Mouse (Mus musculus): ENCODE data around the gene Ctdsp2.
A peak's percentile ranks its signal among the peaks of the same experiment; 100 is the strongest.

Ctdsp2 gene

GRCm38 (mm10) chr10:126993621-126994020 is 15.1 kb downstream of the Ctdsp2 start:
- DNase-seq, result no peak

DNA sequence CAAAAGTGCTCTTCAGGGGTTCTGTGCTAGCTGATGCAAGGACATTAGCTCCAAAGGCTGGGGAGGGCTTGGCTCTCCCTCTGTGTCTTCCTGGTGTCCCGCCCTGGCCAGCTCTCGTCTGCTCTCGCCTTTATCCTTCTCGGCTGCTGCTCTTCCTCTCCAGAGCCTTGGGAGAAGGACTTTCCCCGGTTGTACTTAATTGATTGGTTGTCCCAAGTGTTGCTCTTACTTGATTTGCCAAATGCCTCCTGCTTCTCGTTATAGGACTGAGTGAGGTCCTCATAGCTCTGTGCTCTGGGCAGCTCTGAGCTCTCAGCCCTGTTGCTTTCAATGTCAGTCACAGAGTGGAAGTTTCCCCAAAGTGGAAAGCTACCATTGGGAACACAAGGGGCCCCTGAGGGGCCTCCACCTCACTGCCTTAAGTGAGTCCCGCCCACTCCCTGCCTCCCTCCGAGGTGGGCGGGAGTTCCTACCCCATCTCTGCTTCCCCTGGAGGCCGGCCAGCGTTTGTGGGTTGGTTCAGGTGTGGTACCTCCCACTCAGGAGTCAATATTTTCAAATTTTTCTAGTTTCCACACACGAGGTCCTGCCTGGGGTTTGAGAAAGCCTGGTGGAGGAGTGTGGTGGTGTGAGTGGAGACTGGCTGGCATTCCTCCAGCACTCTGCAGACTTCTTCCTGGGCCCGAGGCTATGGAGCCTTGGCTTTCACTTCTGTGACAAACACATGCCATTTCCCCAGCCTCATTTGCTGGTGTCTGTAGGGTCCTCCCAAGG is 19.0 kb downstream of the Ctdsp2 start:
- DNase-seq, result peak; percentile 93

- no peak for DNase-seq
Observed at GRCm38 (mm10) chr10:127000529-127000928, 22.0 kb downstream of the Ctdsp2 start, which contains the start of gene Avil. Gene Avil (plus strand): TSS chr10:127000709.

DNA sequence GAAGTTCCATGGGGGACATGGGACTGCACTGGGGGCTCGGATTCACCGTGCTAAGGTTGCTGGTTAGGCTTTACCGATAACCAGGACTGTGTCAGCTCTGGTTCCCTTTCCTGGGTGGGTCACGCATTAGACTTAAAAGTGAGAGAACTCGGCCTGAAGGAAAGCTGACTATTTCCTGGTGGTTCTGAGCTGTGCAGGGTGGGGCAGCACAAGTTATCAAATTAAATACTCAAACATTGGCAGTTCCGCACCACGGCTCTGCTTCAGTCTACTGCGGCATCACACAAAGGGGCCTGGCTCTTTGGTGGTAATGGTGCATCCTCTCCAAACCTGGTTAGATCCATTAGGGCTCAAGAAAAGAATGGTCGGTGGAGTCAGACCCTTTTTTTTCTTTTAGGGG is 22.8 kb downstream of the Ctdsp2 start:
- no peak for DNase-seq

DNA sequence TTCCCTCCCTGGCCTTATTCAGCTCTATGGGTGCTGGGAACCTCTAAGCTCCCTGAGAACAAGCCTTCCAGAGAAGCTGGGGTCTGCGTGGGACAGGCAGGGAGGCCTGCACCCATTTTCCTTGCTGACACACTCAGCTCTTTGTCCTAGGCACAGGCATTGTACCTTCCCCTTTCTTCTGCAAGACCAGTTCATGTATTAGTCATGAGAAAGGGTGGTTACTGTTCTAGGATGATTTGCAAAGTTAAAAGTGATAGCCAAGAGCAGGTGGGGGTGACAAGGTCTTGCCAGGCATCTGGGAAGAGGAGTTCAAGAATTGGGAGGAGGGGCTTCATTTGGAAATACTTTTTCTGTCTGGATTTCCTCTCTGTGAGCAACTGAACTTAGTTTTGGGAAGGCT is 23.5 kb downstream of the Ctdsp2 start:
- DNase-seq, result no peak

DNA sequence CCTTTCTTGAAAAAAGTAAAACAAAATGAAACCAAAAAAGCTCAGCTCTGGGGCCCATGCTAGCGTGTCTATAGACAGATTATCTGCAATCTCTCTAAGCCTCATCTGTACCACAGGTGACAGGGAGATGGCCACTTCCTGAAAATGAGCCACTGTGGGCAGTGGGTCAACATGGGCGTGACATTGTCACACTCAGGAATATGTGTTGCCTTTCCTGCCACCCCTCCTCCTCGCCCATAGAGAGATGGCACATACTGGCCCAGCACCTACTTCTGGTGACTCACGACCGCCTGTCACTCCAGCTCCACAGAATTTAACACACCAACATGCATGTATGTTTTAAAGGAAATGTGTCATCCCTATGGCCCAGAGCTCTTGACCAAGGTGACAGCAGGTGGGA is 24.2 kb downstream of the Ctdsp2 start:
- no peak for DNase-seq

- DNase-seq, result no peak
Observed at GRCm38 (mm10) chr10:127003334-127003733, 24.8 kb downstream of the Ctdsp2 start.

GRCm38 (mm10) chr10:127003806-127004205 is 25.3 kb downstream of the Ctdsp2 start:
- no peak for DNase-seq

DNA sequence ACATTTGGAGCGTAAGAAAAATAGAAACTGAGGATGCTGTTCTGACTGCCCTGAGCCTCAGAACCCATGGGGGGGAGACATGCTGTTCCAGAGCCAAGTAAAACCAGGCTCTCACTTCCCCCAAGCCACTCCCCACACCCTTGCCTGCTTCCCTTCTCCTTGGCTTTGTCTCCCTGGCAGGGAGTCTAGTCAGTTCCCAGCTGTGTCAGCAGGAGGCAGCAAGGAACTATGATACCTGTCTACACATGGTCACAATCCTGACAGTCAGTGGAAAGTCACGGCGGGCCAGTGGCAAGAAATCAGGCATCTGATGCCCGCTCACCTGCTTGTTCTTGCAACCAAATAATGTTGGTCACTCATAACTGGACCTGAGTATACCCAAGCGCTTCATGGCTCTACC is 38.0 kb downstream of the Ctdsp2 start:
- no peak for DNase-seq

- DNase-seq, result no peak
Observed at GRCm38 (mm10) chr10:127017071-127017470, 38.6 kb downstream of the Ctdsp2 start.

DNA sequence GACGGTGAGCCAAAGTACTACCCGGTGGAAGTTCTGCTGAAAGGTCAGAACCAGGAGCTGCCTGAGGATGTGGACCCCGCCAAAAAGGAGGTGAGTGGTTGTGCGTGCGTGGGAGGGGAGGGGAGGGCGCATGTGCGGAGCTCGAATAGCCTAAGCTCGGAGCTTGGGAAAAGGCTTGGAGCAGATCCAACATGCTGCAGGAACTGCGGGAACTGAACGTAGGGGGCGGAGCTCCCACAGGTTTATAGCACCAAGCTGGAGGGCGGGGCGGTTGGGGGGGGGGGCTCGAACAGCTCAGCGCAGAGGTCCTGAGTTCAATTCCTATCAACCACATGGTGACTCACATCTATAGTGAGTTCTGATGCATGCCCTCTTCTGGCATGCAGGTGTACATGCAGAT is 39.9 kb downstream of the Ctdsp2 start:
- DNase-seq, result no peak

DNA sequence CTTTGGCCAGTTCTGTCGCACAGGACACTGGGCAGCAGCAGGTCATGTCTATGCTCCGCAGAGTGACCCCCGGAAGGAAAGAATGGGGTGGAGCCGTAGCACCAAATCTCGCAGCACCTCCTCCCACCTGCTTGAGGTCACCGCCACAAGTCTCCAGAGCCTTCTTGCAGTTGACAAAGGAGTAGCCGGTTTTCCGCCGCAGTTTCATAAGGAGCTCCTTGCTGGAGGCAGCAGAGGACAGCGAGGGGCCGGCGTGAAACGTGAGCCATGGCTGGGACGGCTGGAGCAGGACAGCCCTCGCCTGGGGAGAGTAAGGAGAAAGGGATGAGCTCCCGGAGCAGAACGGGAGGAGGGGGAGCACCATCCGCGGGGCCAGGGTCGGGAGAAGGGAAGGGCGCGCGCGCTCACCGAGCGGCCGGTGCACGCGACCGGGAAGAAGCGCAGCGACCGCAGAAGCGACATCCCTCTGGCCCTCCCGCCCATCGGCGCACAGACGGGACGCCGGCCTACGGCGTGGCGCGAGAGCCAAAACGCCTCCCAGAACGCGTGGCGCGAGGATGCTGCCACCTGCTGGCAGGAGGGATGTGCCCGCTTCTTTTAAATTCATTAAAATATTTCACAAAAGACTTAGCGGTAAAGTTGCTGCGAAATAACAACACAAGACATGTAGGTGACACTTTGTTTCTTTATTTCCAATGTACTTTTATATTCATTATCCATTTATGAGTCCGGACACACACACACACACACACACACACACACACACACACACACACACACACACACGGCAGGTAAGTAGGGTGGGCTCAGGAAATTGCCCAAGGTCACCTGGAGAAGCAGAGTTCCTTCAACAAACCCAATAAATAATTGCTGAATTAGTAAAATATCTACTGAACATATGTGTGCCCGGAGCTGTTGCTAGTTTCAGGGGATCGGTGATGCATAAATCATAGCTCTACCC is 52.1 kb downstream of the Ctdsp2 start, which contains the start of gene Tsfm:
Gene Tsfm (minus strand): TSS at position 505 of the 961 bp plus-strand sequence.
- peak; percentile 98 for DNase-seq

DNA sequence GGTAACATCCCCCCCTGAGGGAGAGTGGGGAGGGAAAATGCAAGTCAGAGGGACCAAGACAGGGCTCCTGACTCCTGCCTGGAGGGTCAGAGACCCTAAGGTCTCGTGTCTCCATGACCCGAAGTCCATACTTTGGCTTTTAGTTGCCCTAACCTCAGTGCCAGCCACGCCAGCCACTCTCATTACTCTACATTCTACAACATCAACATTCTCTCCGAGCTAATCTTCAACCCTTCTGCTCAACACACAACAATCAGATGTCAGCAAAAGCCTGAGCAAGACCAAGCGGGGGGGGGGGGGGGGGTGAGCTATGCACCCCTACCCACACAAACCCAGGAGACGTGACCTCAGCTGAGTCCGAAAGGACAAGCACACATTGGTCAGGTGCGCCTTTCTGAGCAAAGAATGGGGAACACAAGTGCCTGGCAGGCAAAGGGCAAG is 54.8 kb downstream of the Ctdsp2 start:
- no peak for DNase-seq

DNA sequence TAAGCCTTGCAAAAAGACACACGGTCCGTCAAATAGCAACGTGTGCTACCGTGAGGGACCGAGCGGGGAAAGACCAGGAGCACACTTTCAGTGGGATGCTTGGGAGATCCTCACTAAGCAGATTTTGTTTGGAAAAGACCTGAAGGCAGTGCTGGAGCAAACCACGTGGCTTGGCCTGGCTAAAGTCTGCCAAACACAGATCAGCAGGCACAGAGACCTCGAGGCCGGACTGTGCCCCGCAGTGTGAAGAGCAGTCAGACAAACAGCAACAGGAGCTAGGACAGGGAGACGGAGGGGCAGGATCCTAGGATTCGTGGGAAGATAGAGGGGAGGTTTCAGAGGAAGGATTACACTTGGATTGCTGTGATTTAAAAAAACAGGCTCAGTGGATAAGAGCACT is 57.8 kb downstream of the Ctdsp2 start:
- no peak for DNase-seq

- DNase-seq, result no peak
Observed at GRCm38 (mm10) chr10:127037641-127038040, 59.1 kb downstream of the Ctdsp2 start.

- no peak for DNase-seq
Observed at GRCm38 (mm10) chr10:127040569-127041214, 62.2 kb downstream of the Ctdsp2 start.

GRCm38 (mm10) chr10:127041274-127041766 is 62.8 kb downstream of the Ctdsp2 start, which contains the start of the genes Mettl1 and Eef1akmt3:
Gene Mettl1 (plus strand): TSS chr10:127041414.
Gene Eef1akmt3 (minus strand): TSS chr10:127041513.
- DNase-seq, result peak; percentile 96

DNA sequence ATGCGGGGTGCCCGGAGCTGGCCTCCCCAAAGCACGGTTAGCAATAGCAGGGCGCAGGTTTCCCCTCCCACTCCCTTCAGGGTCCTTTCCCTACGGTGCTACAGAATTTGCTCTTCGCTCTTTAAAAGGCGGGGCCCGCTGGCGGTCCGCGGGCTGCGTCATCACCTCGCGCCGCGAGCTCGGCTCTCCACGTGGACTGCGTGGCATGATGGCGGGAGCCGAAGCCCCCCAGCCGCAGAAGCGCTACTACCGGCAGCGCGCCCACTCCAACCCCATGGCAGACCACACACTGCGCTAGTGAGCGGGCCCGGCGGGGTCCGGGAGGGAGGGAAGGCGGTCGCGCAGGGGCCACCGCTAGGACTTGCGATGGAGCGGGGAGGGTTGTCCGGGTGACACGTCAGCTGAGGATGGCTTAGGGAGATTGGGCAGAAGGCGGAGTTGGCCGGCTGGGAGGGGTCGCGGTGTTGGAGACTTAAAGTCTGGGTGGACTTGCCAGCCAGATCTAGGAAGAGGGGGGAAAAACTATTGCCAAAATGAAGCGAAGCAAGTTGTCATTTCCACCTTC is 63.3 kb downstream of the Ctdsp2 start:
- DNase-seq, result peak; percentile 98

GRCm38 (mm10) chr10:127042468-127043115 is 64.1 kb downstream of the Ctdsp2 start:
- DNase-seq, result no peak

GRCm38 (mm10) chr10:127043187-127043586 is 64.7 kb downstream of the Ctdsp2 start:
- DNase-seq, result no peak

DNA sequence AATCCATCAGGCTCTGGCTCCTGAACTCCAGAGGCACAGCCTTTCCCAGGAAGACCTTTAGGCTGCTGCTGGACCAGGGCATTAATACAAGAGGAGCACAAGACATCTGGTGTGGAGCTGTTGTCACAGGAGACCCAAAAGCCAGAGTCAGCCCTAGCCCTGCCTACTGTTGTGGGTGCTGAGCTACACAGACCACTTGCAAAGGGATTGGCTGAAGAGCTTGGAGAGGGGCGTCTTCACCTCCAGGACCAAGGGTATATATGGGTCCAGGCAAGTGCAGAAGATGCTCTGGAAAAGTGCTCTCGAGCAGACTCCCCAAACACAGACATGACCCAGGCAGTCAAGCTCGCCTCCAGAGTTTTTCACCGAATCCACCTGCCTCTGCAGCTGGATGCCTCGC is 69.4 kb downstream of the Ctdsp2 start, which contains the start of gene Cyp27b1:
Gene Cyp27b1 (plus strand): TSS at position 297 of the 400 bp plus-strand sequence.
- no peak for DNase-seq
